Mouse (Mus musculus) gastrocnemius, adult 2 months (tissue): ENCODE results near the gene Ccl25. TPM values are rescaled to one million over a fixed set of nuclear protein-coding genes. Genes with fewer than 3 reads are reported as not detected.
A peak's percentile ranks its signal among the peaks of the same experiment; 100 is the strongest.

ENCODE experiments used
- DNase-seq: peaks from one replicate; pipeline ENCODE4 v3.0.0; 2022
- H3K27ac ChIP-seq: fragments of 200-600 bp; 2 replicates; pipeline ENCODE4 v1.8.1; 2022; ENCODE audit warnings: mild to moderate bottlenecking
- H3K4me3 ChIP-seq: fragments of 200-600 bp; 2 replicates; pipeline ENCODE4 v1.8.1; 2022; ENCODE audit warnings: mild to moderate bottlenecking, moderate library complexity
- CTCF ChIP-seq: fragments of 200-600 bp; IDR thresholded peaks from 2 replicates; pipeline ENCODE4 v1.8.1; 2022; ENCODE audit warnings: antibody characterized with exemption, mild to moderate bottlenecking, moderate library complexity
- intact Hi-C: fragments of 180-260 bp; cut with DNase I; formaldehyde crosslinking; loops from one replicate; pipeline ENCODE4 v1.15.1; 2025
- total RNA-seq, 2 experiments: library from RNA; stranded (reverse); gene quantifications; 2 replicates each; pipeline ENCODE4 v1.2.3; 2021

Ccl25 gene
- total RNA-seq, 2 experiments from 2014 or later = 8.2 to 14.6 TPM

- intact Hi-C loops = no loop called here
- TF ChIP-seq CTCF = no peak
- Histone ChIP-seq H3K27ac (peak overlapping the region; percentile 54), H3K4me3 (no peak overlapping the region)
- no peak for DNase-seq
Measured at GRCm38 (mm10) chr8:4318796-4319572, 6.0 kb upstream of the Ccl25 start.

- Histone ChIP-seq H3K4me3 (no peak overlapping the region), H3K27ac (peak overlapping the region; percentile 63; the same call in 1 of the 2 replicates)
- no peak for TF ChIP-seq CTCF
- intact Hi-C loops = no loop called here
- no peak for DNase-seq
Measured at GRCm38 (mm10) chr8:4319573-4319872, 5.5 kb upstream of the Ccl25 start.

GRCm38 (mm10) chr8:4320404-4320803, 4.6 kb upstream of the Ccl25 start:
- no peak for TF ChIP-seq CTCF
- DNase-seq = no peak
- peak overlapping the region; percentile 21; the same call in 1 of the 2 replicates for H3K4me3 ChIP-seq
- H3K27ac ChIP-seq = peak overlapping the region; percentile 63
- intact Hi-C loops = no loop called here

- Histone ChIP-seq H3K27ac (peak overlapping the region; percentile 63), H3K4me3 (no peak overlapping the region)
- no peak for TF ChIP-seq CTCF
- intact Hi-C loops = no loop called here
- DNase-seq = no peak
Measured at GRCm38 (mm10) chr8:4321031-4321430, 4.0 kb upstream of the Ccl25 start.

- intact Hi-C loops = loop anchor here (2.0 kb wide), 2 partner anchors 46 to 72 kb away; no protein-coding TSS in a partner anchor
- DNase-seq = peak; percentile 81
- peak; percentile 96 for TF ChIP-seq CTCF
- Histone ChIP-seq H3K27ac (peak overlapping the region; percentile 63; the same call in 1 of the 2 replicates), H3K4me3 (peak overlapping the region; percentile 93; the same call in 1 of the 2 replicates)
Measured at GRCm38 (mm10) chr8:4322470-4322869, 2.5 kb upstream of the Ccl25 start.

GRCm38 (mm10) chr8:4323917-4324316, 1.1 kb upstream of the Ccl25 start:
- DNase-seq = no peak
- Histone ChIP-seq H3K4me3 (peak overlapping the region; percentile 93), H3K27ac (peak overlapping the region; percentile 97)
- TF ChIP-seq CTCF = no peak
- intact Hi-C loops = loop anchor here (2.0 kb wide), 2 partner anchors 47 to 73 kb away; no protein-coding TSS in a partner anchor

GRCm38 (mm10) chr8:4324525-4324924, 485 bp upstream of the Ccl25 start:
- Histone ChIP-seq H3K4me3 (peak overlapping the region; percentile 93), H3K27ac (peak overlapping the region; percentile 97)
- intact Hi-C loops = no loop called here
- no peak for TF ChIP-seq CTCF
- DNase-seq = no peak

GRCm38 (mm10) chr8:4325751-4326036, 684 bp downstream of the Ccl25 start:
- peak overlapping the region; percentile 93 for H3K4me3 ChIP-seq
- H3K27ac ChIP-seq = peak overlapping the region; percentile 97
- intact Hi-C loops = loop anchor here (5.0 kb wide), 2 partner anchors 42 to 287 kb away; partner anchors contain the start of gene Zfp958
- TF ChIP-seq CTCF = no peak
- no peak for DNase-seq

GRCm38 (mm10) chr8:4329000-4329399, 4.0 kb downstream of the Ccl25 start:
- DNase-seq = no peak
- intact Hi-C loops = loop anchor here (5.0 kb wide), 2 partner anchors 38 to 283 kb away; partner anchors contain the start of gene Zfp958

GRCm38 (mm10) chr8:4333966-4334365, 9.0 kb downstream of the Ccl25 start:
- intact Hi-C loops = no loop called here
- no peak overlapping the region for H3K4me3 ChIP-seq
- no peak for DNase-seq
- TF ChIP-seq CTCF = no peak
- H3K27ac ChIP-seq = 0 out of 2 replicates have a peak overlapping the region, but pooled peaks have one; percentile 97

More at GRCm38 (mm10) chr8:4329000-4329399, 4.0 kb downstream of the Ccl25 start:
- peak overlapping the region; percentile 97 for H3K27ac ChIP-seq
- no peak for TF ChIP-seq CTCF
- no peak overlapping the region for H3K4me3 ChIP-seq

GRCm38 (mm10) chr8:4335678-4336077, 10.7 kb downstream of the Ccl25 start:
- Histone ChIP-seq H3K4me3 (no peak overlapping the region), H3K27ac (peak overlapping the region; percentile 72)
- no peak for DNase-seq
- TF ChIP-seq CTCF = no peak
- intact Hi-C loops = no loop called here

GRCm38 (mm10) chr8:4340207-4340606, 15.2 kb downstream of the Ccl25 start:
- intact Hi-C loops = no loop called here
- no peak for TF ChIP-seq CTCF
- Histone ChIP-seq H3K4me3 (no peak overlapping the region), H3K27ac (no peak overlapping the region)
- DNase-seq = no peak

- Histone ChIP-seq H3K27ac (no peak overlapping the region), H3K4me3 (peak overlapping the region; percentile 51)
- intact Hi-C loops = no loop called here
- no peak for TF ChIP-seq CTCF
- no peak for DNase-seq
Measured at GRCm38 (mm10) chr8:4347661-4348060, 22.7 kb downstream of the Ccl25 start.

GRCm38 (mm10) chr8:4348275-4348674, 23.3 kb downstream of the Ccl25 start:
- intact Hi-C loops = no loop called here
- no peak overlapping the region for H3K27ac ChIP-seq
- peak overlapping the region; percentile 51 for H3K4me3 ChIP-seq
- no peak for DNase-seq
- no peak for TF ChIP-seq CTCF
